Mouse (Mus musculus): ENCODE results near the gene Nsd2. TPM values are rescaled to one million over a fixed set of nuclear protein-coding genes. Genes with fewer than 3 reads are reported as not detected.
A peak's percentile ranks its signal among the peaks of the same experiment; 100 is the strongest.

The Nsd2 gene
- polyA plus RNA-seq, 1 experiment from 2014 or later, result 43.0 TPM

DNA sequence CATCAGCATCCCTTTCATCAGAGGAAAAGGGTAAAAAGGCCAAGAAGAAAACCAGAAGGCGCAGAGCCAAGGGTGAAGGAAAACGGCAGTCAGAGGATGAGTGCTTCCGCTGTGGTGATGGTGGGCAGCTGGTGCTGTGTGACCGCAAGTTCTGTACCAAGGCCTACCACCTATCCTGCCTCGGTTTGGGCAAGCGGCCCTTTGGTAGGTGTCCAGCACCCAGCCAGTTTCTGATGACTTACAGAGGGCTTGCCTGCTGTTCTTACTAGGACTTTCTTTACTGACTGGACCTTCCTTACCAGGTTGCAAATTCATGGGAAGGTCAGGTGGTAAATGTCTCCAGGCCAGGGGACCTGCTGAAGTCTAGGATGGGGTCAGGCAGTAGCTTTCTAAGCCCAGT lies 72.9 kb downstream of the Nsd2 start:
- Histone ChIP-seq H3K9me3 (ENCODE audit: control insufficient read depth, low read length) (no peaks in the 10 kb centered on the region), H3K4me1 (replicated peaks; ENCODE audit: control insufficient read depth, insufficient read depth, low read length) (no peaks in the 10 kb centered on the region), H3K9ac (ENCODE audit: low read length) (no peak overlapping the region), H3K27me3 (ENCODE audit: control insufficient read depth, insufficient read depth, low read depth, low read length) (no peaks in the 10 kb centered on the region), H3K4me2 (ENCODE audit: low read depth, low read length) (no peak overlapping the region), H3K4me3 (ENCODE audit: low read length) (no peak overlapping the region), H3K36me3 (ENCODE audit: control insufficient read depth, insufficient read depth, low read length) (peaks cover 75% of the 10 kb centered on the region), H3K27ac (ENCODE audit: low read length) (no peak overlapping the region)
- 92% methylated on average over 6 of the region's 6 CpGs for WGBS
- ATAC-seq (ENCODE audit: low read depth), result no peak

DNA sequence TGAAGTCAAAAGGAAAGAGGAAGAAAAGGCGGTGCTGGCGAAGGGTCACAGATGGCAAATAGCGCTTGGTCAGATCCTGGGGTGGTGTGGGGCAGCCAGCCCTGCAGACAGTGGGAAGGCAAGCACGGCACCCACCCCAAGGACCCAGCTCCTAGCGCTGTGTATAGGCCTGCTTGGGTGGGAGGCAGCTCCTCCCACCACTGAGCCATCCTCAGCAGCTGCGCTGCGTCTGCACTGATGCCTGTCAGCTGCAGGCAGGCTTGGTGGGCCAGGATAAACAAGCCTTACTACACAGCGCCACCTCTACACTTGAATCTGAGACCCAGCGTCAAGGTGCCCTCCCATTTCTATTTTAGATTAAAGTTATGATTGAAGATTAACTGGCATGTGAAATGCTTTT lies 74.6 kb downstream of the Nsd2 start:
- Histone ChIP-seq H3K4me1 (replicated peaks; ENCODE audit: control insufficient read depth, insufficient read depth, low read length) (no peaks in the 10 kb centered on the region), H3K4me3 (ENCODE audit: low read length) (no peak overlapping the region), H3K4me2 (ENCODE audit: low read depth, low read length) (no peak overlapping the region), H3K9ac (ENCODE audit: low read length) (no peak overlapping the region), H3K36me3 (ENCODE audit: control insufficient read depth, insufficient read depth, low read length) (peaks cover 82% of the 10 kb centered on the region), H3K9me3 (ENCODE audit: control insufficient read depth, low read length) (no peaks in the 10 kb centered on the region), H3K27ac (ENCODE audit: low read length) (no peak overlapping the region), H3K27me3 (ENCODE audit: control insufficient read depth, insufficient read depth, low read depth, low read length) (no peaks in the 10 kb centered on the region)
- 72% methylated on average over 9 of the region's 9 CpGs for WGBS
- ATAC-seq (ENCODE audit: low read depth), result 0 out of 2 replicates have a peak, but pooled peaks have one; percentile 15

DNA sequence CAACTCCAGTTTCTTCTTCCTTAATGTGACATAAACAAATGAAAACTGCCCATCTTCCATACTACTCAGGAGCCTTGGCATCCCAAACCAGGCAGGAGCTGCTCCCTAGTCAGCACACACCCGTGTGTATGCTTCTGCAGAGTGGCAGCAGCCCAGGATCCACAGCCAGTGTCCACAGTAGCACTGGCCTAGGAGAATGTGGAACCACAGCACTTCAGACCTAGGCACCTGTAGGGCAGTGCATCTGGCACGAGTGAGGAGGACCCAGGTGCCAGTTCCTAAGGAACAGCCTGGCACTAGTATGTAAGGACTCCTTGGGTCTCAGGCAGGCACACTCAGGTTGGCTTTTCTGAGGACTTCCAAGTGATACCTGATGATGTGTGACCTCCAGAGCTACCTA lies 76.6 kb downstream of the Nsd2 start:
- Histone ChIP-seq H3K9me3 (ENCODE audit: control insufficient read depth, low read length) (no peaks in the 10 kb centered on the region), H3K36me3 (ENCODE audit: control insufficient read depth, insufficient read depth, low read length) (peaks cover 84% of the 10 kb centered on the region), H3K9ac (ENCODE audit: low read length) (no peak overlapping the region), H3K4me1 (replicated peaks; ENCODE audit: control insufficient read depth, insufficient read depth, low read length) (no peaks in the 10 kb centered on the region), H3K4me2 (ENCODE audit: low read depth, low read length) (no peak overlapping the region), H3K27me3 (ENCODE audit: control insufficient read depth, insufficient read depth, low read depth, low read length) (no peaks in the 10 kb centered on the region), H3K27ac (ENCODE audit: low read length) (no peak overlapping the region), H3K4me3 (ENCODE audit: low read length) (no peak overlapping the region)
- 81% methylated on average over 2 of the region's 2 CpGs for WGBS
- no peak for ATAC-seq (ENCODE audit: low read depth)

DNA sequence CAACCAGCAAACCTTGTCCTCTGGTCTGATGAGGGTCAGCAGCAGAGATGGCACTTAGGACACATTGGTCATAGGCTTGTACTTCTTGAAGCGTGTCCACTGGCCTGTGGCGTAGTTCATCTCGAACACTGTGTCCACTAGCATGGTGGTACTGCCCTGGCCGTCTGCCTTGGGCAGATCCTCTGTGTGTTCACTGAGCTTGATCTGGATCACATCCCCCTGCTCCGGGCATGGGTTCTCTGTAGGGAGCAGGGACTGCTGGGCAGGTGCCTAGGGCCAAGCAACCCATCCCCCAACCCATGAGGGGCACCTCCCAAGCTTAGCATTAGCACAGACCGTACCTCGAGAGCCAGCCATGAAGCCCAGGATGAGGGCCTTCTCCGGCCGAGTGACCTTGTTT lies 78.1 kb downstream of the Nsd2 start:
- no peaks in the 10 kb centered on the region for H3K9me3 ChIP-seq (ENCODE audit: control insufficient read depth, low read length)
- no peak overlapping the region for H3K9ac ChIP-seq (ENCODE audit: low read length)
- H3K27me3 ChIP-seq (ENCODE audit: control insufficient read depth, insufficient read depth, low read depth, low read length), result no peaks in the 10 kb centered on the region
- no peak overlapping the region for H3K4me2 ChIP-seq (ENCODE audit: low read depth, low read length)
- WGBS, result 83% methylated on average over 9 of the region's 9 CpGs
- no peak overlapping the region for H3K27ac ChIP-seq (ENCODE audit: low read length)
- H3K4me1 ChIP-seq (replicated peaks; ENCODE audit: control insufficient read depth, insufficient read depth, low read length), result no peaks in the 10 kb centered on the region
- H3K36me3 ChIP-seq (ENCODE audit: control insufficient read depth, insufficient read depth, low read length), result peaks cover 69% of the 10 kb centered on the region
- no peak for ATAC-seq (ENCODE audit: low read depth)
- no peak overlapping the region for H3K4me3 ChIP-seq (ENCODE audit: low read length)

DNA sequence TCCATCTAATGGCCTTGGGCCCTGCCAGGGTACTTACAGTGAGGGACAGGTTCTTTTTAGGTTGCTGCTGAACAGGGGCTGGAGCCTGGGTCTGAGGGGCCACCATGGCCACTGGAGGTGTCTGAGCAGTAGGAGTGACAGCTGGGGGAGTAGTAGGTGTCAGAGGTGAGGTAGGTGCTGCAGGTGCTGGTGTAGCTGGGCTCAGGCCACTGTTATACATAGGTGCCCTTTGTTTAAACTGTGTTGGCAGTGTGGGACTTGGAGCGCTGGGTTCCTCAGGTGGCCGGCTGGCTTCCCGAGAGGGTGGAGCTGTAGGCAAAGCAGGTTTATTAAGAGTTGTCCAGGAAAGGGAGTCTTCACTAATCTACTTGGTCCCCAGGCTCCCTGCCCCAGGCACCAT lies 78.7 kb downstream of the Nsd2 start:
- Histone ChIP-seq H3K4me2 (ENCODE audit: low read depth, low read length) (no peak overlapping the region), H3K27me3 (ENCODE audit: control insufficient read depth, insufficient read depth, low read depth, low read length) (no peaks in the 10 kb centered on the region), H3K9ac (ENCODE audit: low read length) (no peak overlapping the region), H3K4me1 (replicated peaks; ENCODE audit: control insufficient read depth, insufficient read depth, low read length) (no peaks in the 10 kb centered on the region), H3K4me3 (ENCODE audit: low read length) (no peak overlapping the region), H3K27ac (ENCODE audit: low read length) (no peak overlapping the region), H3K9me3 (ENCODE audit: control insufficient read depth, low read length) (no peaks in the 10 kb centered on the region), H3K36me3 (ENCODE audit: control insufficient read depth, insufficient read depth, low read length) (peaks cover 64% of the 10 kb centered on the region)
- 76% methylated on average over 3 of the region's 3 CpGs for WGBS
- no peak for ATAC-seq (ENCODE audit: low read depth)

DNA sequence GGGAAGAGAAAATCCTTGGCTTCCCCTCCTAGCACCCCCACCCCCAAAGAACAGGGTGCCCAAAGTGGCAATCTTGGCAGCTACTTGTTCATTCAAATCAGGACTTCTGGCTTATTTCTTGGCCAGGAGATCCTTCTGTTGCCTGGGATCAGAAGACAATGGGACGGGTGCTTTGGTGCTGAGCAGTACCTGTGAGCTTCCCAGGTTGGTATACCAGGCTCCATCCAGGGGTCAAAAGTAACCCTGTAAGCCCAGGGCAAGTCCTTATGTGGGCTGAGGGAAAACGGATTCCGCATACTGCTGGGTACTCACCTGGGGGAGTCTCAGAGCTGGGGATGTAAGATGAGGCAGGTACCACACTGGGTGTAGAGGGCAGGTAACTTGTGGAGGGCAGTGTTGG lies 79.6 kb downstream of the Nsd2 start:
- Histone ChIP-seq H3K36me3 (ENCODE audit: control insufficient read depth, insufficient read depth, low read length) (peaks cover 55% of the 10 kb centered on the region), H3K4me2 (ENCODE audit: low read depth, low read length) (no peak overlapping the region), H3K27ac (ENCODE audit: low read length) (no peak overlapping the region), H3K4me3 (ENCODE audit: low read length) (no peak overlapping the region), H3K9me3 (ENCODE audit: control insufficient read depth, low read length) (no peaks in the 10 kb centered on the region), H3K4me1 (replicated peaks; ENCODE audit: control insufficient read depth, insufficient read depth, low read length) (no peaks in the 10 kb centered on the region), H3K27me3 (ENCODE audit: control insufficient read depth, insufficient read depth, low read depth, low read length) (no peaks in the 10 kb centered on the region), H3K9ac (ENCODE audit: low read length) (no peak overlapping the region)
- ATAC-seq (ENCODE audit: low read depth), result no peak
- WGBS, result 84% methylated on average over 3 of the region's 3 CpGs

DNA sequence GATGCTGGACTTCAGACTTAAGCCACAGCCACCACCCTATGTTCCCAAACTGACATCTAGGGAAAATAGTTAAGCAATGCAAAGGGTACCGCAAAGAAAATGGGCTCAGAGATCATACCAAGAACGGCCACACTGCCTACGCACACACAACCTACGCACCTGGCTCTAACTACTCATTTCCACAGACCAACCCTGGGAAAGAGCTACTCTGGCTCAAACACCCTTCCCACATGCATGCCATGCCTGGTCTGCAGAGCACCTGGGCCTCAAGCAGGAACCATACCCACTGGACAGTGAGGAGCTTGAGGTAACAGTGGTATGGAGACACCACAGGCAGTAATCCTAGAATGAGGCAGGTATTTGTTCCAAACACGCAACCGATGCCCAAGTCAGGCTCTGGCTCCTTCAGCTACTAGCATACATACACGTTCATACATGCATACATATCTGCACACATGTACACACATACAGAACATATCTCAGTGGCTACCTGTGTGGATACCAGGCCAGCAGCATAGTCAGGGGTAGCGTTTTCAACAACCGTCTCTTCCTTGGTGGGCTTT lies 80.3 kb downstream of the Nsd2 start:
- 92% methylated on average over 9 of the region's 9 CpGs for WGBS
- Histone ChIP-seq H3K27ac (ENCODE audit: low read length) (no peak overlapping the region), H3K9me3 (ENCODE audit: control insufficient read depth, low read length) (no peaks in the 10 kb centered on the region), H3K27me3 (ENCODE audit: control insufficient read depth, insufficient read depth, low read depth, low read length) (no peaks in the 10 kb centered on the region), H3K36me3 (ENCODE audit: control insufficient read depth, insufficient read depth, low read length) (peaks cover 48% of the 10 kb centered on the region), H3K4me1 (replicated peaks; ENCODE audit: control insufficient read depth, insufficient read depth, low read length) (no peaks in the 10 kb centered on the region), H3K4me3 (ENCODE audit: low read length) (no peak overlapping the region), H3K9ac (ENCODE audit: low read length) (no peak overlapping the region), H3K4me2 (ENCODE audit: low read depth, low read length) (no peak overlapping the region)
- no peak for ATAC-seq (ENCODE audit: low read depth)

DNA sequence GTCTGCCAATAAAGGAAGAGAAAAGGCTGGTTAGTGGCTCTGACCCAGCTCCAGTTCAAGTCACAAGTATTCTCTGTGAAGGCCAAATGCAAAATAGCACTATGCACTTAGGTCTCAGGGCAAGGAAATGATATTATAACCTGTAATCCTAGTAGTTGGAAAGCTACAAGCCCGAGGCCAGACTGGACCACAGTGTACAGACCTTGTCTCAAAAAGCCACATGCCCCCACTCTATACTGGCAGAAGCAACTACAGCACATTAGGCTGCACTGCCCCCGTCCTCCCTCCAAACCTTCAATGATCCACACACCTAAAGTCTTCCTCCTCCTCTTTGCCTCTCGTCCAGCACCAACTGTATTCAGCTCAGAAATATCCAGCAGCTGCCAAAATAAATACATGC lies 80.8 kb downstream of the Nsd2 start:
- Histone ChIP-seq H3K9me3 (ENCODE audit: control insufficient read depth, low read length) (no peaks in the 10 kb centered on the region), H3K36me3 (ENCODE audit: control insufficient read depth, insufficient read depth, low read length) (peaks cover 43% of the 10 kb centered on the region), H3K27me3 (ENCODE audit: control insufficient read depth, insufficient read depth, low read depth, low read length) (no peaks in the 10 kb centered on the region), H3K27ac (ENCODE audit: low read length) (no peak overlapping the region), H3K4me3 (ENCODE audit: low read length) (no peak overlapping the region), H3K9ac (ENCODE audit: low read length) (no peak overlapping the region), H3K4me1 (replicated peaks; ENCODE audit: control insufficient read depth, insufficient read depth, low read length) (no peaks in the 10 kb centered on the region), H3K4me2 (ENCODE audit: low read depth, low read length) (no peak overlapping the region)
- ATAC-seq (ENCODE audit: low read depth), result no peak
- WGBS, result 87% methylated on average over 3 of the region's 3 CpGs

DNA sequence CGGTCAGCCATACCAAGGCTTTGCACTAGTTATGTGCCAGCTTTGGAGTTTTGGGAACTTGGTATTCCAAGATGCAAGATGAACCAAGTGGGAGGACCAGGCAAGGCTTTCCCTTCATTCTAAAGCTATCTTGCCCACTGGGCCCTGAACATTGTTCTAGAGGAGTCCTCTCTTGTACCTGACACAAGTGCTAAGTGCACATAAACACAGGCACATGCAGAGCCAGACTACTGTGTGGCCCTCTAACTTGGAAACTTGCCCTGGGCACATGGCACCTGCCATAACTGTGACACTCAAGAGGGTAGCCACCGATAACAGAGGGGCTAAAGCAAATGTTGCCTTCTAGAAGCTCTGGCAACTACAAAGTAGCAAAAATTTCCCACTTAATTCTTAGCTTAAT lies 82.2 kb downstream of the Nsd2 start:
- Histone ChIP-seq H3K9ac (ENCODE audit: low read length) (no peak overlapping the region), H3K27me3 (ENCODE audit: control insufficient read depth, insufficient read depth, low read depth, low read length) (no peaks in the 10 kb centered on the region), H3K4me2 (ENCODE audit: low read depth, low read length) (no peak overlapping the region), H3K9me3 (ENCODE audit: control insufficient read depth, low read length) (no peaks in the 10 kb centered on the region), H3K36me3 (ENCODE audit: control insufficient read depth, insufficient read depth, low read length) (peaks cover 39% of the 10 kb centered on the region), H3K4me3 (ENCODE audit: low read length) (no peak overlapping the region), H3K4me1 (replicated peaks; ENCODE audit: control insufficient read depth, insufficient read depth, low read length) (no peaks in the 10 kb centered on the region), H3K27ac (ENCODE audit: low read length) (no peak overlapping the region)
- ATAC-seq (ENCODE audit: low read depth), result no peak
- WGBS, result 88% methylated on average over 2 of the region's 2 CpGs

DNA sequence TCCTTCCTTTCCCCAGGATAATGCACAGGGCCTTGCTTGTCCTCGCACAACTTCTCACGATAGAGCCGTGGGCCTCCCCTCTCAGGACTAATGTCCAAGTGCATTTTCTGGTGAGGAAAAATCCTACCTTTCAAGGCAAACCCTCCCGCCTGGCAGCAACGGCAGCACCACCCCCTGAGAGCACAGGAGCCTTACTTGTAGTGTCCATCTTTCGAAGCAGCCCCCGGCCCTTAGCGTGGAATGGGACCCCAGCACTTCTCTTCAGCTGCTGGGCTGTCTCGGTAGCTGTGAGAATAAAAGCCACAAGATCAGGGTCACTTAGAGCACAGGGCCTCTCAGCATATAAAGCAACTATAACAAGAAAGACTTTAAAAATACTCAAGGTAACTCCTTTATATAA lies 82.7 kb downstream of the Nsd2 start:
- no peaks in the 10 kb centered on the region for H3K27me3 ChIP-seq (ENCODE audit: control insufficient read depth, insufficient read depth, low read depth, low read length)
- no peak overlapping the region for H3K4me3 ChIP-seq (ENCODE audit: low read length)
- H3K36me3 ChIP-seq (ENCODE audit: control insufficient read depth, insufficient read depth, low read length), result peaks cover 36% of the 10 kb centered on the region
- H3K9ac ChIP-seq (ENCODE audit: low read length), result no peak overlapping the region
- no peaks in the 10 kb centered on the region for H3K9me3 ChIP-seq (ENCODE audit: control insufficient read depth, low read length)
- 84% methylated on average over 9 of the region's 9 CpGs for WGBS
- no peak for ATAC-seq (ENCODE audit: low read depth)
- no peak overlapping the region for H3K4me2 ChIP-seq (ENCODE audit: low read depth, low read length)
- no peak overlapping the region for H3K27ac ChIP-seq (ENCODE audit: low read length)
- H3K4me1 ChIP-seq (replicated peaks; ENCODE audit: control insufficient read depth, insufficient read depth, low read length), result no peaks in the 10 kb centered on the region

Measured in lung, embryonic 16.5 days (tissue).